Mouse (Mus musculus) intestine, embryonic 14.5 days (tissue): ENCODE measurements around the gene Olfr66. TPM values are rescaled to one million over a fixed set of nuclear protein-coding genes. Genes with fewer than 3 reads are reported as not detected.

Experiments used
- ATAC-seq: fragments of 200-750 bp; cut with Nextera tagmentation; replicated peaks from 2 replicates; pipeline ENCODE4 v1.8.0; 2017; ENCODE audit warnings: low read depth, moderate number of reproducible peaks, moderate TSS enrichment, moderate library complexity; ENCODE audit not compliant: low FRiP score, low TSS enrichment
- DNase-seq: peaks from one replicate; pipeline ENCODE4 v3.0.0-alpha.2; 2018; ENCODE audit warnings: low spot score
- H3K27ac ChIP-seq: fragments of 300-500 bp; sonication (generic); 2 replicates; pipeline ENCODE4 v1.5.1; 2014; ENCODE audit warnings: low read depth, mild to moderate bottlenecking, control low read depth
- H3K27me3 ChIP-seq: fragments of 300-500 bp; sonication (generic); replicated peaks from 2 replicates; pipeline ENCODE4 v1.6.1; 2014; ENCODE audit warnings: low read length, control low read depth; ENCODE audit not compliant: control insufficient read depth, insufficient read depth
- H3K36me3 ChIP-seq: fragments of 300-500 bp; sonication (generic); 2 replicates; pipeline ENCODE4 v1.6.1; 2014; ENCODE audit warnings: low read length, control low read depth; ENCODE audit not compliant: control insufficient read depth, insufficient read depth
- H3K4me1 ChIP-seq: fragments of 300-500 bp; sonication (generic); replicated peaks from 2 replicates; pipeline ENCODE4 v1.6.1; 2014; ENCODE audit warnings: low read length, control low read depth, mixed read lengths; ENCODE audit not compliant: control insufficient read depth, insufficient read depth
- H3K4me2 ChIP-seq: fragments of 300-500 bp; sonication (generic); 2 replicates; pipeline ENCODE4 v1.6.1; 2014; ENCODE audit warnings: low read length
- H3K4me3 ChIP-seq: fragments of 300-500 bp; sonication (generic); 2 replicates; pipeline ENCODE4 v1.5.1; 2014; ENCODE audit warnings: low read depth, low read length, control low read depth, mixed read lengths
- H3K9ac ChIP-seq: fragments of 300-500 bp; sonication (generic); 2 replicates; pipeline ENCODE4 v1.6.1; 2014; ENCODE audit warnings: mild to moderate bottlenecking, low read length
- H3K9me3 ChIP-seq: fragments of 300-500 bp; sonication (generic); 2 replicates; pipeline ENCODE4 v1.6.1; 2016; ENCODE audit warnings: low read length, control low read depth; ENCODE audit not compliant: control insufficient read depth
- WGBS: fragments of 180-500 bp; shearing (Covaris S2); extraction: QIAGEN DNeasy Blood & Tissue Kit; methylation state at CpG from one replicate; pipeline ENCODE4 v1.1.7; 2014; 5-methylcytosine and 5-hydroxymethylcytosine counted together
- polyA plus RNA-seq: library from polyadenylated mRNA; unstranded; fragments of >200 nt; fragmentation: Nextera tagmentation; extraction: Ambion mirVana; gene quantifications from 2 replicates; pipeline ENCODE4 v1.2.1, GENCODE M21; 2014

Olfr66 gene
- polyA plus RNA-seq = not detected in 2 replicates

DNA sequence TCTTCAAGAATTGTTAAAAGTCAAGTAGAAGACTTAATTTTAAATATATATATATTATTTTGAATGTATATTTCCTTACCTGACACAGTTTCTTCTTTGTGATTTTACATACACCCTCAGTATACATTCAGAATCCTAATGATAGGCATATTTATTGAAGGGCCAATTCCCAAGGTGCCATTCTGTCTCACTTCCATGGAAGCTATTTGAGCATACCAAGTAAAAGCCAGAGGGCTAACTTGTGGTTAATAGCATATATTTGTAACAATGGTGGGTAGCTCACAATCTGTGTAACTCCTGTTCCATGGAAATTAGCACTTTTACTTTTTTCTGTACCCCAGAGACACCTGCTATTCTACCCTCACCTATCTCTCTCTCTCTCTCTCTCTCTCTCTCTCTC lies at the start of gene Olfr66:
Gene Olfr66, minus strand, starts transcription at position 101 of the 400 bp plus-strand sequence.
- Histone ChIP-seq H3K4me1 (no peaks in the 10 kb centered on the region), H3K4me3 (no peak within 1 kb of the TSS), H3K36me3 (no peaks in the 10 kb centered on the region), H3K9ac (no peak within 1 kb of the TSS), H3K4me2 (no peak within 1 kb of the TSS), H3K27me3 (no peaks in the 10 kb centered on the region), H3K27ac (no peak within 1 kb of the TSS), H3K9me3 (no peaks in the 10 kb centered on the region)
- ATAC-seq = no peak
- no peak for DNase-seq

DNA sequence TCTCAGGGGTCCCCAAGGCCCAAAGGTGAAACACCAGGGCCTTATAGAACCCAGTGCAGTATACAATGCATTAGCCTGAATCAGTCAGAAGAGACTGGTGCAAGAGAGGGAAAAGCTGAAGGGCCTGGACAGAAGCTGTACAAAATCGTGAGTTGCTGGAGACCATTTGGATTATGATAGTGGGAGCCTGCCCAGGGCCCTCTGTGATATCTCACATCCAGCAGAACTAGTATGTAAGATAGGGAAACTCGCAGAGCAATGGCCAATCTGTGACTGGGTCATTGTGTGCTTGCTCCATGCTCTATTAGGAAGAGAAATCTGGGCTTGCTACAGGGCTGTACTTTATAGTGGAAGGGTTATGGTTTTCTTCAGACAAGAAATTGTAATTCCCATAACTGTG lies 48.2 kb upstream of the Olfr66 start, which contains the start of gene Olfr632:
Gene Olfr632, plus strand, starts transcription at position 84 of the 400 bp plus-strand sequence.
- Histone ChIP-seq H3K4me2 (no peak within 1 kb of the TSS), H3K4me1 (no peaks in the 10 kb centered on the region), H3K27me3 (no peaks in the 10 kb centered on the region), H3K9me3 (no peaks in the 10 kb centered on the region), H3K27ac (no peak within 1 kb of the TSS), H3K36me3 (no peaks in the 10 kb centered on the region), H3K9ac (no peak within 1 kb of the TSS), H3K4me3 (no peak within 1 kb of the TSS)
- WGBS = 75% methylated on average over 2 of the region's 2 CpGs
- no peak for DNase-seq
- no peak for ATAC-seq

DNA sequence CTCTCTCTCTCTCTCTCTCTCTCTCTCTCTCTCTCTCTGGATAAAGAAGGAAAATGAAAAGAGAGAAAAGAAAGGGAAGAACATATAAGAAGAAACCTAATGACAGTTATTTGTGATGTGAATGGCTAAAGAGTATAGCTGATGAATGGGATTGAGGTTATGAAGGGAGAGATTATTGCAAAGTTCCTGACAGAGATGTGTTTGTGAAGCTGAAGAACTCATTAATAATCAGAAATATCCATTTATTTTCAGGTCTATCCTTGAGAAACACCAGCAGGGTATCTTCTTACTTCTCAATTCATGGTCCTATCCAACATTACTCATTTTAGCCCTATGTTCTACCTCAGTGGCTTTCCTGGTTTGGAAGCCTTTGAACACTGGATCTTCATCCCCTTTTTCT lies 42.5 kb upstream of the Olfr66 start, which contains the start of gene Olfr631:
Gene Olfr631, plus strand, starts transcription at position 301 of the 400 bp plus-strand sequence.
- ATAC-seq = no peak
- Histone ChIP-seq H3K27ac (no peak within 1 kb of the TSS), H3K36me3 (no peaks in the 10 kb centered on the region), H3K4me3 (no peak within 1 kb of the TSS), H3K4me2 (no peak within 1 kb of the TSS), H3K27me3 (no peaks in the 10 kb centered on the region), H3K9ac (no peak within 1 kb of the TSS), H3K4me1 (no peaks in the 10 kb centered on the region), H3K9me3 (no peaks in the 10 kb centered on the region)
- no peak for DNase-seq

- H3K9me3 ChIP-seq = no peaks in the 10 kb centered on the region
- no peak overlapping the region for H3K27ac ChIP-seq
- no peak overlapping the region for H3K9ac ChIP-seq
- ATAC-seq (no peak), DNase-seq (no peak)
- no peaks in the 10 kb centered on the region for H3K4me1 ChIP-seq
- no peak overlapping the region for H3K4me3 ChIP-seq
- no peak overlapping the region for H3K4me2 ChIP-seq
- no peaks in the 10 kb centered on the region for H3K27me3 ChIP-seq
- no peaks in the 10 kb centered on the region for H3K36me3 ChIP-seq
These were observed 29.3 kb upstream of the Olfr66 start for GRCm38 (mm10) chr7:103915338-103915737.

DNA sequence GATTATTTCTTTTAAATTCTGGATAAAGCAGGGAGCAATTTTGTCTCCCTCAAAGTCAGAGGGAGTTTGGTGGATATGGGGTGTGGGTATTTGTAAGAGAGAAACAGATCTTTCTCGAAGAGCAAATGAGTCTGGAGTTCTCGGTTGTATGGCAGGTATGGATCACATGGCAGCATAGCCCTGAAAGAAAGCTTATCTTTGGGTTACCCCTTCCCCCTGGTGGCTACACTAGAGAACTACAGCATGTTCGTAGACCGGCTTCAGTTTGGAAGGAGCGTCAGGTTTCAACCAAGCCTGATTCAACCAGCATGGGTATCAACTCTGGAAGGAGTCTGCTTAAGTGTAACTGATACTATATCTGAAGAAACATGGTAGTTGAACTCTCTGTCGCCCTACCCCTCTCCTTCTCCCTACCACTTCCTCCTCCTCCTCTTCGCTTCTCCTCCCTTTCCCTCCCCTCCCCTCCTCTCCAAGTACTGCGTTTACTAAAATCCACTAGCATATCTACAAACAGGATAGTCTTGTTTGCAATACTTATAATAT lies 27.0 kb upstream of the Olfr66 start:
- WGBS = 38% methylated on average over 8 of the region's 8 CpGs
- Histone ChIP-seq H3K27ac (no peak overlapping the region), H3K9ac (no peak overlapping the region), H3K4me2 (no peak overlapping the region), H3K4me3 (no peak overlapping the region), H3K4me1 (no peaks in the 10 kb centered on the region), H3K9me3 (no peaks in the 10 kb centered on the region), H3K36me3 (no peaks in the 10 kb centered on the region), H3K27me3 (no peaks in the 10 kb centered on the region)
- no peak for DNase-seq
- ATAC-seq = no peak

DNA sequence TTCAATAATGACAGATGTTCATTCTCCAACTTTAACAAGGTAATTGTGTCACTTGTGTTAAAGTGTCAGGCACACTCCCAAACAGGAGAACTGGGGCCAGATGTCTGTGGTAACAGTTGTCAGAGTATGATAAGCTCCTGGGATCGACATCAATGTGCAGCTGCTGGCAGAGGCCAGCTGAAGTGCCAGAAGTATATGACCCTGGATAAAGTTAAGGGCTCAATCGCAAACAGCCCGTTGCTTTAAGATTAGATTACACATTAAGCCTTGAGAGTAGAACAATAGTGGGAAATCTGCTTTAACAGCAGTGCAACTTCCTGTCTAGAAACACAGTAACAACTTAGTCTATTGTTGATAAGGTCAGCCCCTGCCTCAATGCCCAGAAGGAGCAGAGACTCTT lies 24.0 kb upstream of the Olfr66 start:
- no peaks in the 10 kb centered on the region for H3K9me3 ChIP-seq
- WGBS = 22% methylated on average over 3 of the region's 3 CpGs
- no peak overlapping the region for H3K27ac ChIP-seq
- H3K27me3 ChIP-seq = no peaks in the 10 kb centered on the region
- no peak overlapping the region for H3K4me3 ChIP-seq
- ATAC-seq = no peak
- H3K4me2 ChIP-seq = no peak overlapping the region
- H3K9ac ChIP-seq = no peak overlapping the region
- no peak for DNase-seq
- H3K36me3 ChIP-seq = no peaks in the 10 kb centered on the region
- H3K4me1 ChIP-seq = no peaks in the 10 kb centered on the region

GRCm38 (mm10) chr7:103903187-103903586 lies 17.1 kb upstream of the Olfr66 start, which contains the start of gene Olfr65:
TSS of gene Olfr65 (plus strand) at chr7:103903487.
- Histone ChIP-seq H3K4me1 (no peaks in the 10 kb centered on the region), H3K9me3 (no peaks in the 10 kb centered on the region), H3K9ac (no peak within 1 kb of the TSS), H3K4me2 (no peak within 1 kb of the TSS), H3K27me3 (no peaks in the 10 kb centered on the region), H3K27ac (no peak within 1 kb of the TSS), H3K36me3 (no peaks in the 10 kb centered on the region), H3K4me3 (no peak within 1 kb of the TSS)
- WGBS = 69% methylated on average over 2 of the region's 2 CpGs
- DNase-seq = no peak
- ATAC-seq = no peak

DNA sequence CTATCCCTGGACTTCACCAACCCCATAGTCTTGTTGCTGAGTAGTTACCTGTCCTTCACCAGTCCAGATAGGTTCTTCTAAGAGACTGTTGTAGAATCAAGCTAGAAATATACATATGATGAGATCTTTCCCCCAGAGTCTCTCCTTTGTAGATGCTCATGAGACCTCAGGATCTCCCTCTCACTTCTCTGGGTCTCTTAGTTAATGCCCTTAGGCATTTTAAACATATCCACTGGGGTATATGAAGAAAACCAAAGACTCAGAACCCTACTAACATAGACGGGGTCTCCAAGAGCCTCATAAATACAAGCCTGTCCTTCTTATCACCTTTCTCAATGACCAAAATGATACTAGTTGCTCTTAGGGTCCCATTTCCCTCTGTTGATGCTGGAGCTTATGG lies 8.3 kb upstream of the Olfr66 start, which contains the start of gene Olfr64:
Gene Olfr64, minus strand, starts transcription at position 101 of the 400 bp plus-strand sequence.
- WGBS = 79% methylated on average over 1 of the region's 1 CpGs
- Histone ChIP-seq H3K4me2 (no peak within 1 kb of the TSS), H3K9me3 (no peaks in the 10 kb centered on the region), H3K27ac (no peak within 1 kb of the TSS), H3K27me3 (no peaks in the 10 kb centered on the region), H3K36me3 (no peaks in the 10 kb centered on the region), H3K4me3 (no peak within 1 kb of the TSS), H3K4me1 (no peaks in the 10 kb centered on the region), H3K9ac (no peak within 1 kb of the TSS)
- ATAC-seq (no peak), DNase-seq (no peak)

GRCm38 (mm10) chr7:103877093-103877492 lies 9.0 kb downstream of the Olfr66 start:
- no peak for ATAC-seq
- Histone ChIP-seq H3K36me3 (no peaks in the 10 kb centered on the region), H3K4me3 (no peak overlapping the region), H3K27me3 (no peaks in the 10 kb centered on the region), H3K4me1 (no peaks in the 10 kb centered on the region), H3K9me3 (no peaks in the 10 kb centered on the region), H3K4me2 (no peak overlapping the region), H3K27ac (no peak overlapping the region), H3K9ac (no peak overlapping the region)
- 87% methylated on average over 2 of the region's 2 CpGs for WGBS
- DNase-seq = no peak
